8 mouse cellular contexts compared by ENCODE assay signal in genomic region chr7:57386517-57387340, GRCm38 (mm10). TPM values are rescaled to one million over a fixed set of nuclear protein-coding genes. Genes with fewer than 3 reads are reported as not detected.
DNase-seq lines count a peak whose midpoint lies in the region; ATAC-seq and TF ChIP-seq lines count a peak whose summit lies in the region.

Gene Gabrg3, minus strand, starts transcription at chr7:57387188.

- TF ChIP-seq EP300 in stomach, postnatal 0 days (optimal IDR thresholded peaks at IDR 0.05), result no peak

- no peaks in the 10 kb centered on the region for H3K9me3 ChIP-seq in forebrain, embryonic 12.5 days
- no peaks in the 10 kb centered on the region for H3K9me3 ChIP-seq in stomach, postnatal 0 days (ENCODE audit: control insufficient read depth, low read length)

- H3K4me1 ChIP-seq in forebrain, embryonic 12.5 days, result peaks cover 12% of the 10 kb centered on the region
- H3K4me1 ChIP-seq in stomach, postnatal 0 days (replicated peaks; ENCODE audit: control insufficient read depth, insufficient read depth), result no peaks in the 10 kb centered on the region

- WGBS in forebrain, embryonic 12.5 days, result under 1% methylated on average over 59 of the region's 71 CpGs
- 1% methylated on average over 54 of the region's 71 CpGs for WGBS in stomach, postnatal 0 days

- H3K9ac ChIP-seq in forebrain, embryonic 12.5 days, result peak within 1 kb of the TSS; percentile 65
- H3K9ac ChIP-seq in stomach, postnatal 0 days (ENCODE audit: low read length), result 0 out of 2 replicates have a peak within 1 kb of the TSS, but pooled peaks have one; percentile 18

- no peak for DNase-seq in gastrocnemius, adult 2 months
- no peak for DNase-seq in gastrocnemius, postnatal 14 days
- peak; percentile 36 for DNase-seq in R1 (ENCODE audit: low read depth, low spot score)
- peak; percentile 30 for DNase-seq in kidney, postnatal 10 days
- peak; percentile 49 for DNase-seq in mesoderm, embryonic 11.5 days (ENCODE audit: low read depth, low spot score)
- DNase-seq in stomach, postnatal 0 days (ENCODE audit: low spot score), result peak; percentile 20

- no peaks in the 10 kb centered on the region for H3K36me3 ChIP-seq in forebrain, embryonic 12.5 days (replicated peaks)
- no peaks in the 10 kb centered on the region for H3K36me3 ChIP-seq in stomach, postnatal 0 days (ENCODE audit: control insufficient read depth, insufficient read depth, low read length)

- peak within 1 kb of the TSS; percentile 46 for H3K4me3 ChIP-seq in gastrocnemius, adult 2 months
- H3K4me3 ChIP-seq in forebrain, embryonic 12.5 days (replicated peaks), result peak within 1 kb of the TSS; percentile 68
- H3K4me3 ChIP-seq in stomach, postnatal 0 days (ENCODE audit: low read depth, low read length), result peak within 1 kb of the TSS; percentile 41

- peak within 1 kb of the TSS; percentile 97 for H3K4me2 ChIP-seq in forebrain, embryonic 12.5 days
- H3K4me2 ChIP-seq in stomach, postnatal 0 days (replicated peaks; ENCODE audit: low read depth), result peak within 1 kb of the TSS; percentile 88

- intact Hi-C loops in gastrocnemius, adult 2 months (cut with DNase I), result no loop called here
- intact Hi-C loops in gastrocnemius, postnatal 14 days (cut with DNase I; ENCODE audit: low total_unique reads), result loop anchor here (10.0 kb wide), 1 partner anchor 442 kb away; no protein-coding TSS in a partner anchor

- peaks cover 28% of the 10 kb centered on the region for H3K27me3 ChIP-seq in forebrain, embryonic 12.5 days
- H3K27me3 ChIP-seq in stomach, postnatal 0 days (ENCODE audit: control insufficient read depth, insufficient read depth, low read length), result peaks cover 7% of the 10 kb centered on the region

- H3K27ac ChIP-seq in gastrocnemius, adult 2 months, result no peak within 1 kb of the TSS
- no peak within 1 kb of the TSS for H3K27ac ChIP-seq in forebrain, embryonic 12.5 days
- no peak within 1 kb of the TSS for H3K27ac ChIP-seq in stomach, postnatal 0 days (replicated peaks)

- no peak for TF ChIP-seq CTCF in gastrocnemius, adult 2 months (IDR thresholded peaks at IDR 0.05)
- 0 out of 2 replicates have a peak, but pooled peaks have one; percentile 12 for TF ChIP-seq CTCF in stomach, postnatal 0 days (IDR thresholded peaks at IDR 0.05; ENCODE audit: low read depth)

- ATAC-seq in forebrain, embryonic 12.5 days (ENCODE audit: low FRiP score), result peak; percentile 89
- ATAC-seq in stomach, postnatal 0 days (ENCODE audit: low FRiP score, low TSS enrichment), result peak; percentile 45; the same call in 1 of the 2 replicates
- no peak for ATAC-seq in CD4-positive, CD25-positive, alpha-beta regulatory T cell, adult 4 months

RNA-seq across cellular contexts. Expression of gene Gabrg3, which starts in this region (rescaled TPM):
- total RNA-seq in gastrocnemius, adult 2 months (2021), result not detected
- total RNA-seq in gastrocnemius, postnatal 14 days (2021), result under 1 TPM in 1 of 2 experiments, not detected in 1; 0.07 TPM
- polyA plus RNA-seq in forebrain, embryonic 12.5 days (2016; fragmentation: Nextera tagmentation; extraction: Ambion mirVana), result 0.47 and 0.98 TPM in 2 replicates
- polyA plus RNA-seq in stomach, postnatal 0 days (2015; fragmentation: Nextera tagmentation; extraction: Ambion mirVana), result 0.56 and 0.79 TPM in 2 replicates
- not detected for polyA plus RNA-seq in CD4-positive, CD25-positive, alpha-beta regulatory T cell, adult 4 months (2017; shearing (Covaris generic))

Comparison
In these comparisons a context has a peak if more than half of its experiments do, and no peak if none do; other contexts are left out.
1. Peak in ATAC-seq, H3K4me3 ChIP-seq, H3K9ac ChIP-seq and H3K4me2 ChIP-seq in forebrain, embryonic 12.5 days; RNA of the gene not detected or under 1 TPM.
2. Peak in DNase-seq, ATAC-seq, H3K4me3 ChIP-seq, H3K9ac ChIP-seq and H3K4me2 ChIP-seq in stomach, postnatal 0 days; RNA of the gene not detected or under 1 TPM.
3. DNase-seq: peak in R1 (single experiment), kidney, postnatal 10 days (single experiment) and mesoderm, embryonic 11.5 days (single experiment); none in gastrocnemius, adult 2 months (single experiment) and gastrocnemius, postnatal 14 days (single experiment).
4. Peak in every context shown above with its lines, with median percentiles within 50 percentile points of each other: H3K4me3 ChIP-seq.